Mouse (Mus musculus): Measurements from ENCODE around the gene Gm20708. TPM values are rescaled to one million over a fixed set of nuclear protein-coding genes. Genes with fewer than 3 reads are reported as not detected.

The Gm20708 gene
- polyA plus RNA-seq, 1 experiment from 2014 or later, result 0.21 TPM

GRCm38 (mm10) chr11:117877917-117878745 is 68.7 kb downstream of the Gm20708 start:
- Histone ChIP-seq H3K4me3 (replicated peaks; ENCODE audit: low read depth, low read length) (no peak overlapping the region), H3K27me3 (ENCODE audit: insufficient read depth, low read length) (no peaks in the 10 kb centered on the region), H3K9me3 (replicated peaks; ENCODE audit: low read length) (no peaks in the 10 kb centered on the region), H3K4me1 (replicated peaks; ENCODE audit: insufficient read depth, low read length) (peaks cover 30% of the 10 kb centered on the region), H3K9ac (ENCODE audit: low read depth, low read length) (peak overlapping the region; percentile 35; the same call in 1 of the 2 replicates), H3K27ac (peak overlapping the region; percentile 70), H3K36me3 (ENCODE audit: insufficient read depth, low read length) (no peaks in the 10 kb centered on the region), H3K4me2 (ENCODE audit: low read length) (no peak overlapping the region; the same call in 1 of the 2 replicates)
- 15% methylated on average over 13 of the region's 13 CpGs for WGBS
- no peak for TF ChIP-seq CTCF (IDR thresholded peaks at IDR 0.05; ENCODE audit: low read depth)
- DNase-seq (ENCODE audit: low spot score) (peak; percentile 56), ATAC-seq (replicated peaks; ENCODE audit: low FRiP score, low read depth) (peak; percentile 61)

GRCm38 (mm10) chr11:117878892-117879291 is 69.4 kb downstream of the Gm20708 start:
- H3K36me3 ChIP-seq (ENCODE audit: insufficient read depth, low read length), result no peaks in the 10 kb centered on the region
- no peaks in the 10 kb centered on the region for H3K27me3 ChIP-seq (ENCODE audit: insufficient read depth, low read length)
- H3K27ac ChIP-seq, result peak overlapping the region; percentile 70; the same call in 1 of the 2 replicates
- TF ChIP-seq CTCF (IDR thresholded peaks at IDR 0.05; ENCODE audit: low read depth), result no peak
- DNase-seq (ENCODE audit: low spot score) (no peak), ATAC-seq (replicated peaks; ENCODE audit: low FRiP score, low read depth) (no peak)
- peak overlapping the region; percentile 35; the same call in 1 of the 2 replicates for H3K9ac ChIP-seq (ENCODE audit: low read depth, low read length)
- 27% methylated on average over 8 of the region's 8 CpGs for WGBS
- no peak overlapping the region for H3K4me2 ChIP-seq (ENCODE audit: low read length)
- no peak overlapping the region for H3K4me3 ChIP-seq (replicated peaks; ENCODE audit: low read depth, low read length)
- no peaks in the 10 kb centered on the region for H3K9me3 ChIP-seq (replicated peaks; ENCODE audit: low read length)
- peaks cover 28% of the 10 kb centered on the region for H3K4me1 ChIP-seq (replicated peaks; ENCODE audit: insufficient read depth, low read length)

DNA sequence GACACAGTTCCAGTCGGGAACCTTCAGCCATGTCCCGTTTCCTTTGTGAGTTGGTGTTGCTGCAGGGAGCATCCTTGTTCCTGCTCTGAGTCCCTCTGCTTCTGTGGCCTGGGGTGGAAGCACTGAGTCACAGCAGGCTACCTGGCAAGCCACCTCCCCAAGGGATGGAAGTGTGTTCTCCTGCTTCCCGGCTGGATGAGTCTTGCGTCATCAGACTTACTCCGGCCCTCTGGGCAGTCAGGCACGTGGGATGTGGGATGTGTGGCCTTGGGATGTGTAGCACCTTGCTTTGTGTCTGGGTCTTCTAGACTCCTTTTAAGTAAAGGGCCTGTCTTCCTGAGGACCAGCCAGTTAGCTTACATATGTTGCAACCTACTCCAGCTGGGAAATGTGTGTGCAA is 70.2 kb downstream of the Gm20708 start:
- WGBS, result 73% methylated on average over 6 of the region's 6 CpGs
- ATAC-seq (replicated peaks; ENCODE audit: low FRiP score, low read depth), result no peak
- H3K4me3 ChIP-seq (replicated peaks; ENCODE audit: low read depth, low read length), result no peak overlapping the region
- H3K36me3 ChIP-seq (ENCODE audit: insufficient read depth, low read length), result no peaks in the 10 kb centered on the region
- H3K9me3 ChIP-seq (replicated peaks; ENCODE audit: low read length), result no peaks in the 10 kb centered on the region
- H3K4me2 ChIP-seq (ENCODE audit: low read length), result no peak overlapping the region
- DNase-seq (ENCODE audit: low spot score), result no peak
- peaks cover 28% of the 10 kb centered on the region for H3K4me1 ChIP-seq (replicated peaks; ENCODE audit: insufficient read depth, low read length)
- H3K9ac ChIP-seq (ENCODE audit: low read depth, low read length), result no peak overlapping the region
- H3K27me3 ChIP-seq (ENCODE audit: insufficient read depth, low read length), result no peaks in the 10 kb centered on the region
- TF ChIP-seq CTCF (IDR thresholded peaks at IDR 0.05; ENCODE audit: low read depth), result no peak
- no peak overlapping the region; the same call in 1 of the 2 replicates for H3K27ac ChIP-seq

DNA sequence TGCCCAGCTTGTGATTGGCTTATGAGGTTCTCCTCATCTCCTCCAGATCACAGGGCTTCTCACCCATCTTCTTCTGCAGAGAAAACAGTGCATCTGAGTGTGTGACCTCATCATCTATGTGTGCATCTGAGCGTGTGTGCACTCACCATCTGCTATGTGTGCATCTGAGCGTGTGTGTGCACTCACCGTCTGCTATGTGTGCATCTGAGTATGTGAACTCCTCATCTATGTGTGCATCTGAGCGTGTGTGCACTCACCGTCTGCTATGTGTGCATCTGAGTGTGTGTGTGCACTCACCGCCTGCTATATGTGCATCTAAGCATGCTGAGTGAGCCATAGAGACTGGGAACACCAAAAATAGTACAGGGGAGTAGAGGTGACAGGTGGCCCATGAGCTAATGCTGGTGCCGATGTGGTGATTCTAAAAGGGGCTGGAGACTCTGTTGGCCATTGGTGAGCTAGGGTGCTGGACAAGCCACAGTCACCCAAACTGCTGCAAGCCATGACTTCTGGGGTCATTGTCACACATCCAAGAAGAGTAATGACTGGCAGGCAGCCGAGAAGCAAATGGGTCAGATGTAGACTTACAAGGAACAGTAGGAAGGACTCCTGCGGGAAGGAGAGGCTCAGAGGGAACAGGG is 71.0 kb downstream of the Gm20708 start:
- Histone ChIP-seq H3K9ac (ENCODE audit: low read depth, low read length) (no peak overlapping the region), H3K27ac (no peak overlapping the region), H3K27me3 (ENCODE audit: insufficient read depth, low read length) (no peaks in the 10 kb centered on the region), H3K4me2 (ENCODE audit: low read length) (no peak overlapping the region), H3K36me3 (ENCODE audit: insufficient read depth, low read length) (no peaks in the 10 kb centered on the region), H3K9me3 (replicated peaks; ENCODE audit: low read length) (no peaks in the 10 kb centered on the region), H3K4me1 (replicated peaks; ENCODE audit: insufficient read depth, low read length) (peaks cover 28% of the 10 kb centered on the region), H3K4me3 (replicated peaks; ENCODE audit: low read depth, low read length) (no peak overlapping the region)
- no peak for DNase-seq (ENCODE audit: low spot score)
- no peak for TF ChIP-seq CTCF (IDR thresholded peaks at IDR 0.05; ENCODE audit: low read depth)
- ATAC-seq (replicated peaks; ENCODE audit: low FRiP score, low read depth), result no peak
- 82% methylated on average over 9 of the region's 9 CpGs for WGBS

DNA sequence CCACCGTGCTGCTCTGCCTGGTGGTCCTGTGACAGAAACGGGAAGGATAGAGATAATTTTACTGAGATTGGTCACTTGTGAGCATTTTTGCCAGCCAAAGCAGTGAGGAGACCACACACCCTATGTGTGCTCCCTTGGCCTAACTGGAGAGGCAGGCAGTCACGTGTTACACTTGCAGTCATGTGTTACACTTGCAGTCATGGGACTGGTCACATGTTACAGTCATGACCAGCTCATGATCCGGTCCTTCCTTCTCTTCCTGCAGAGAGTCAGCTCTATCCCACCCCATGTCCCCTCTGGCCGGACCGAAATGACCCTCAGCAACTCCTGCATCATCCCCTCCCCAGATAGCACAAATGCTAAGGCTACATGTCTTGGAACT is 71.5 kb downstream of the Gm20708 start:
- ATAC-seq (replicated peaks; ENCODE audit: low FRiP score, low read depth), result no peak
- Histone ChIP-seq H3K9me3 (replicated peaks; ENCODE audit: low read length) (no peaks in the 10 kb centered on the region), H3K4me3 (replicated peaks; ENCODE audit: low read depth, low read length) (no peak overlapping the region), H3K4me1 (replicated peaks; ENCODE audit: insufficient read depth, low read length) (peaks cover 31% of the 10 kb centered on the region), H3K27ac (peak overlapping the region; percentile 67; the same call in 1 of the 2 replicates), H3K4me2 (ENCODE audit: low read length) (no peak overlapping the region), H3K36me3 (ENCODE audit: insufficient read depth, low read length) (no peaks in the 10 kb centered on the region), H3K27me3 (ENCODE audit: insufficient read depth, low read length) (no peaks in the 10 kb centered on the region), H3K9ac (ENCODE audit: low read depth, low read length) (no peak overlapping the region)
- no peak for TF ChIP-seq CTCF (IDR thresholded peaks at IDR 0.05; ENCODE audit: low read depth)
- no peak for DNase-seq (ENCODE audit: low spot score)
- WGBS, result 70% methylated on average over 6 of the region's 6 CpGs

GRCm38 (mm10) chr11:117881787-117882186 is 72.3 kb downstream of the Gm20708 start:
- H3K9ac ChIP-seq (ENCODE audit: low read depth, low read length), result 0 out of 2 replicates have a peak overlapping the region, but pooled peaks have one; percentile 36
- H3K27me3 ChIP-seq (ENCODE audit: insufficient read depth, low read length), result no peaks in the 10 kb centered on the region
- H3K4me2 ChIP-seq (ENCODE audit: low read length), result no peak overlapping the region
- peaks cover 35% of the 10 kb centered on the region for H3K4me1 ChIP-seq (replicated peaks; ENCODE audit: insufficient read depth, low read length)
- H3K36me3 ChIP-seq (ENCODE audit: insufficient read depth, low read length), result no peaks in the 10 kb centered on the region
- no peak overlapping the region for H3K4me3 ChIP-seq (replicated peaks; ENCODE audit: low read depth, low read length)
- WGBS, result under 1% methylated on average over 8 of the region's 8 CpGs
- no peaks in the 10 kb centered on the region for H3K9me3 ChIP-seq (replicated peaks; ENCODE audit: low read length)
- peak; percentile 3; the same call in 1 of the 2 replicates for TF ChIP-seq CTCF (IDR thresholded peaks at IDR 0.05; ENCODE audit: low read depth)
- DNase-seq (ENCODE audit: low spot score), result peak; percentile 83
- ATAC-seq (replicated peaks; ENCODE audit: low FRiP score, low read depth), result peak; percentile 45; the same call in 1 of the 2 replicates
- peak overlapping the region; percentile 67 for H3K27ac ChIP-seq
